Mouse (Mus musculus): ENCODE data around the gene Mturn. TPM values are rescaled to one million over a fixed set of nuclear protein-coding genes. Genes with fewer than 3 reads are reported as not detected.

The Mturn gene
- total RNA-seq, 2 experiments from 2014 or later: 0.22 to 0.37 TPM

DNA sequence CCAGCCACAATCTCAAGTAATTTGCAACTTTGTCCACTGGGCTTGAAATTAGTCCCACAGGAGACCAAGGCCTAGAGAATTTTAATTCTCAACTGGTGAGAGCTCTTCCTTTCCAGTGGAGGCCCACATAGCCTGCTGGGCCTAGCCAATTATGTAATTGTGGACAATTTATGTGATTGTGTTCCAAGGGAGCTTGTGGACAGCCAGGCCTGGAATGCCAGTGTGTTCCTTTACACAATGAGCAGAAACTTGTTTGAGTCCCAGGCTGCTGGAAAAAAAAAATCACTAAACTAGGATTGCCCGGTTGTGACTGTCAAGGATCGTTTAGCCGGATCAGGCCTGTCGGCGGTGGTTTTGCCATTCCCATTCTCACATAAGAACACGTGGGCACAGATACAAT, 11.9 kb downstream of the Mturn start:
- no peak for ATAC-seq (ENCODE audit: poor library complexity, severe bottlenecking)

DNA sequence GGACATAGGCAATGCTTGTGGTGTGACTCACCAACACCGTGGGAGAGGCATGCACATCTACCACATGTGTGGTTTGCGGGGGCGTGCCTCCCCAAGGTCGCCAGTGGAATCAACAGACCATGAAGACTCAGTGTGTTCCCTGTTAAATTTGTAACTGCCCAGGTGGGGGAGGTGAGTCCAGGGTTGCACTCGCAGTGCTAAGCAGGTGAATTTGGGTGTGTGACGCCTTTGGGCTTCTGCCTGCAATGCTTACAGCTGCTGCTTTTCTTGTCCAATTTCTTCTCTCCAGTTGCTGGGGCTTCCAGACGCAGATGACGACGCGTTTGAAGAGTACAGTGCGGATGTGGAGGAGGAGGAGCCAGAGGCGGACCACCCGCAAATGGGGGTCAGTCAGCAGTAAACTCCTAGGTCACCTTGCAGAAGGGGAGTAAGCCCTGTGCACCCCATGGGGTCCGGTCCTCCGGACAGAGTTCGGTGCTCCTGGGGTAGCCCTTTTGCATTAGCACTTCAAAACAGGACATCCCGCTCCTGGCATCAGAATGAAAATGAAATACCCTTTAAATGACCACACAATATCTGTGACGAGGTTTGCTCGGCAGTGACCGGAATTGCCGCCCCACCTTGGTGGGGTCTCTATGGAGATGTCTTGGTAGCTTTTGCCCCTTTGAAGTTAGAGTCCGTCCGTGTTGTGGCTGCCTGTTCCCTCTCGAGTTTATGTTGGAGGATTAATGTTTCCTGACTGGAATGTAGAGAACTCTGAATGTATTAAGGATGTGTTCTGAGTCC, 17.5 kb downstream of the Mturn start:
- ATAC-seq (ENCODE audit: poor library complexity, severe bottlenecking): peak; percentile 31

DNA sequence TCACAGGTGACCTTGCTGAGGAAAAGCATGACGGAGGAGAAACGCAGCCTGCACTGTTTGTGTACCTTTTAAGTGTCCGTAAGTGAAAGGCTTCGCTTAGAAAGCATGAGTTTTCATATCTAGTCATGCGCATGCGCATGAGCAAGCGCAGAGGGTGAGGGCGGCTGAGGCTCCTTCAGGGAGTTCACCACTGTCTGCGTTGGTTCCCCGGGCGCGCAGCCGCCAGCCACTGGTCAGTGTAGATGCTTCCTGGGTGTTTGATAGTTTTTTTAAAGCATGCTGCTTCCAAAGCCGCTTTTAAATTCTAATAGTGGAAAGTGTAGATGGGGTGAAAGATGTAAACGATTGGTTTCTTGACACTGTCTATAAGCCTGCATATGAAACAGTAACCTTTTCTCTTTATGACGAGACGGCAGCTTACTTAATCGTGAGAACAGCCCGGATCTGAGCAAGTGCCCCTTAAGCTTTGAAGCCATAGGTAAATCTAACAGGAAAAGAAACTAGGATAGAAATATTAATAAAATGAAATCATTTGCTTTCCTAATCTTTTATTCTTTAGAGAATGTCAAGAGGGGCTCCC, 18.1 kb downstream of the Mturn start:
- peak; percentile 92 for ATAC-seq (ENCODE audit: poor library complexity, severe bottlenecking)

DNA sequence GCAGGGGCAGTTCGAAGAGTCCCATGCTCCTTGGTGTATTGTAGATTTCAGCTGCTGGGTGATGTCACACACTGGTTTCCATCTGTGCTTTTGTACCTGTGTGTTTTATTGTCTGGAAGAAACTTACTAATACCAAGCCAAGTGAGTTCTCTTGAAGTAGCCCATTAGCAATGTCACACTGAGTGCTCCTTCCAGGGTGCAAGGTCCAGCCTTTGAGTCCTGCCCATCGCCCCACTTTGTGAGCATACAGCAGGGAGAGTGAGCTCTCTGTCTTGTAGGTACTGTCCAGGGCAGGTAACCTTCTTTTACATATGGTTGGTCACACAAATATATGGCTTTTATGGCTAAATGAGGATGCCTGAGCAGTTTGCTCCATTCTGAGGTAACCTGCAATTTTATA, 19.1 kb downstream of the Mturn start:
- no peak for ATAC-seq (ENCODE audit: poor library complexity, severe bottlenecking)

DNA sequence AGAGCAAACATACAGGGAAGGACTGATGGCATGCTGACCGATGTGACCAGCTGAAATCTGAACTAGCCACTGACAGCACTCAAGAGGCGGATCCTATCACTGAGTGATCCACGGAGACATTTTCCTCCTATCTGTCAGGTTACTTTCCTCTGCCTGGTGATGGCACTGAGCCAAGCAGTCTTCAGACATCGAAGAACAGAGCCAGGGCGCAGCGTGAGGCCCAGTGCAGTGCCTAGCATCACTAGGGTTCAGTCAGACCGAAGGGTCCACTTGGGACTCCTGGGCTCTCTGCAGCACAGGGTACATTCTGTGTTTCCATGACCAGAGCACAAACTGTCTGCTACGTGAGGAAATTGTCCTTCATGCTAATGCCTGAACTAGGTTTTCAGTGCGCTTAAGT, 20.5 kb downstream of the Mturn start:
- no peak for ATAC-seq (ENCODE audit: poor library complexity, severe bottlenecking)

DNA sequence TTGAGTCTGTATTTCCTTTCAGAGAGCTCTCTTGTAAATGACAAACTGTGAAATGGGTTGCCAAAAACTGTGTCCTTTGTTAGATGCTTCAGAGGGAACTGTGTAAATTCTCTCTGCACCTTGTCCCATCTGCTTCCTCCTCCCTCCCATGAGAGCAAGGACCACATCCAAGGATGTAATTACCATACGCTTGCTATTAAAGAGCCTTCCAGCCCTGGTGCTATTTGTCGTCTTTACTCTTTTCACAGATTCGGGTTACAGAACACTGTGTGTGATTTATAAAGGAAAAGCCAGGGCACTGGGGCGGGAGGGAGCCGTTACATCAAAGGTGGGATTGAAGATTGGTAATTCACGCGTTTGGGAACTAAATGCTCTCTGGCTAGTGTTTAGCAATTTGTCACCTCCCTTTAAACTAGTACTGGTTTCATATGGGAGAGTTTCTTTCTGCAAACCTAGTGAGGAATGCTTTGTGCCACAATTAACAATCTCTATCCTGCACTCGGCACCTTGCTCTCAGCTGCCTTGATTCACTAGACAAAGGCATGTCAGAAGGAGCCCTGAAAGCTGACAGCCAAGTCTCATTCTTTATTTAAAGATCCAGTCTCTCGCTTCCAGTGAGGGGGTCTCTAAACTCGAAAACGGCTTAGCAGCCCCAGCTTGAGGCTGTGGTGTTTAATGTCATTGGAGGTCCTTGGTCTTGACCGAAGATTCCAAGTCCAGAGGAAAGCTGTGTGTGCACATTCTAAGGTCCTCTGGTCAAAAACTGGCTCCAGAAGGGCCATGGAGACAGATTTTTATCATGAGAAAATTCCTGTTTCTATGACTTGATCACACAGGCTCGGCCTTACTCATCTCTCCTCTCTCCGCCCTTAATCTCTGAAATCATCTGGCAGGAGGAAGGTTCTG, 22.5 kb downstream of the Mturn start:
- ATAC-seq (ENCODE audit: poor library complexity, severe bottlenecking): no peak

DNA sequence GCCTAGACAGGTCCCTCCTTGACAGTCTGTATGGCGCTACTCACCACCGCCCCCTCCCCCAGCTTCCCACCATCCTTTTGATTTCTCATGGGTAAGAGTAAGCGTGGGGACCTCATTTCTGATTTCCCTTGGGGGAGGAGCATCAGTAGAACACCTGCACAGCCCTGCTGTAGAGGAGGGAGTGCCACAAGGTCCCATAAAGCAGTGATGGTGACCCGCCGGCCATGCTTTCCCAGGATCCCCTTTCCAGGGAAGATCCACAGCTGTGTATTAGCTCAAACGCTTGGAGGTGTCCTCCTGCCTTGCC, 23.1 kb downstream of the Mturn start:
- no peak for ATAC-seq (ENCODE audit: poor library complexity, severe bottlenecking)

DNA sequence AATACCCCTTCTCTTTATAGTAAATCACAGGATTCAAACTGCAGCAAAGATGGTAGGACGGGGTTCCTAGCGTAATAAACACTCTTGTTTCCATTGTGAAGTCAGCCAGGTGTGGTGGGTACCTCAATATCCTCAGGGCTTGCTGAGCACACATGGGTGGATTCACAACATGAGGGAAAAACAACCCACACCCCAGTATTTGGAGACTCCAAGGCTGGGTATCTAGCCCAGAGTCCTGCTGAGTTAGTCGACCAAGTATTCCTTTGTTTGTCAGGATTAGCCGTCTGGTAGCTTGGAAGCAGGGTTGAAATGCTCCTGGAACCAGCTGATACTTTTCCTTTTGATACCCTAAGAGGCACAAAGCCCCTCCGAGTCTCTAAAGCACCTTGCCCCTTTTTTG, 23.4 kb downstream of the Mturn start:
- ATAC-seq (ENCODE audit: poor library complexity, severe bottlenecking): no peak

DNA sequence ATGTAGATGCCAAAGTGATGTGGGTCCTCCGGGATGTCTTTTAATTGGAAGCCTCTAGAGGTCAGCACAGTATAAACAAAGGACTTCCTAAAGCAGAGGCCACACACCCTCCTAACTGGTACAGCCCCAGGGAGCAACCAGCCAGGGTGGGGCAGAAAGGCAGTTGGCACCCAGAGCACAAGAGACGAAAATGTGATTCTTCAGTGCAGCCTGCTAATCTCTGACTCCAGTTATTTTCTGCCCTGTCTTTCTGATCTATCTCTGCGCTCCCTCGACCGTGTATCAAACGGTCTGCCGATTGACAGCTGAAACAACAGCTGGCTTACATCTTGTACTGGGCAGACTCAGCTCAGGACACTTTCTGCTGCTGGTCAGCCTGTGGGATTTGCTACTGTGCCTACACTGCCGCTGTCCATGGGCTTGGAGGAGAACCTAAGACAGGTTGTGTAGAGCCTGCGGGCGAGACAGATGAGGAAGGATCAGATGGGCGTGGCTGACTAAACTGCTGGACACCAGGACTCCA, 24.0 kb downstream of the Mturn start:
- peak; percentile 94 for ATAC-seq (ENCODE audit: poor library complexity, severe bottlenecking)

DNA sequence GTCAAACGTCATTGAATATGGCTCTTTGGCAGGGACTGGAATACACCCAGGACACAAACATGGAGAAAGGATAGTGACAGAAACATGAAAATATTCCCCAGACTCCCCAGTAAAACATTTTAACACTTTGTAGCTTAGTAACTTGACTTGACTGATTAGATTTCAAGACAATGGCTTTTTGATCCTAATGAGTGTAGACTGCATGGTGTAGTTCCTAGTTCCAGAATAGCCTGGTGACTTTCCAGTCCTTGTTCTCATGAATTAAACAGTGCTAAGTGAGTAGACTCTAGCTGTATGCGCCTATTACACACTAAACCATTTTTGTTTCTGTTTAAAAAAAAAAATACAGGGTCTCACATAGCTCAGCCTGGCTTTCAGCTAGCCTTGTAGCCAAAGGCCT, 24.7 kb downstream of the Mturn start:
- no peak for ATAC-seq (ENCODE audit: poor library complexity, severe bottlenecking)

DNA sequence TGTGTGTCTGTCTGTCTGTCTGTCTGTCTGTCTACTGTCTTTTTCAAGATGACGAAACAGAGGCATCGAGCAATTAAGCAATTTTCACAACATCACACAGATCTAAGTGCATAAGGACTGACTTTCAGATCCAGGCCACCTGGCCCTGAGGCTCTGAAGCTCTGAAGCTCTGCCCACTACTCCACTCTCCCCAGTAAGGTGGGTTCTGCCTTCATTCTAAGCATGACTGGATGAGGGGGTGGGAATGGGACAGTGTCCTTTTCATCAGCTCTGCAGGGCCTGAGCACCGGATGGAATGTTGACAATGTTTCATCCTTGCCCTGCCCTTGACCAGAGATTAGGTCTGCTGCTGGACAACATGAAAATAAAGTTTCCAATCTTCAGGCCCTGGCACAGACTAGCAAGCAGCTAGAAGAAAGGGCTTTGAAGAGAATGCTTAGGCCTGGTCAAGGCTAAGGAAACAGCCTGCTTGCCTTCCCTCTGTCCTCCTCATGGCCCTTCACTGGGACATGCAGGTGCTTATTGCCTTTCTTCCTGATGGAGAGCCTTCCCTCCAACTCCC, 25.3 kb downstream of the Mturn start:
- no peak for ATAC-seq (ENCODE audit: poor library complexity, severe bottlenecking)

DNA sequence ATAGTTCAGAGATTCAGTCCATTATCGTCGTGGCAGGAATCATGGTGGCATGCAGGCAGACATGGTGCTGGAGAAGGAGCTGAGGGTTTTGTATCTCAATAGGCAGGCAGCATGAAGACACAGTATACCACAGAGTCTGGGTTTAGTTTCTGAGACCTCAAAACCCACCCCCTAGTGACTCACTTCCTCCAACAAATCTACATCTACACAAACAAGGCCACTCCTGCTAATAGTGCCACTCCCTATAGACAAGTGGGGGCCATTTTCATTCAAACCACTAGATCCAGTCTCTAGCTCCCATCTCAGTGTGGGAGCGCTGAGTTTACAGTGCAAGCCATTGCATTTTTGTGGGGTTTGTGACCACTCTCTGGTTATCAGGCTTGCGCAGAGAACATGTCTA, 27.2 kb downstream of the Mturn start:
- ATAC-seq (ENCODE audit: poor library complexity, severe bottlenecking): no peak; the same call in 1 of the 2 replicates

DNA sequence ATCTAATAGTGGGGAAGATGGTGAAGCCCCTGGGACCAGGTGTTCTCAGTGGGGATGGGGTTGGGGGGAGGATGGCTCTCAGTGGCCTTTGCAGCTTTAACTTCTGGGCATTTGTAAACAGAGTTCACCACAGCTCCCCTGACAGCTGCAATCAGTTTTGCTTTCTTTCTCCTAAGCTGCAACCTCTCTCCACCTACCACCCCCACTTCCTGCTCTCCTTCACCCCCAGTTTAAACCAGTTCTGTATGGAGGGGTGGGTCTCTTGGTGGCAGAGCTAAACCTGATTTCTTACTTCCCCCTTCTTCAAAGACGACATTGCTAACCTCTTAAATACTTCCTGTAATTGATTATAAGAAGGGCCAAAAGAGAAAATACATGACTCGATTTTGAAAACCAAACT, 34.3 kb downstream of the Mturn start:
- ATAC-seq (ENCODE audit: poor library complexity, severe bottlenecking): peak; percentile 70

DNA sequence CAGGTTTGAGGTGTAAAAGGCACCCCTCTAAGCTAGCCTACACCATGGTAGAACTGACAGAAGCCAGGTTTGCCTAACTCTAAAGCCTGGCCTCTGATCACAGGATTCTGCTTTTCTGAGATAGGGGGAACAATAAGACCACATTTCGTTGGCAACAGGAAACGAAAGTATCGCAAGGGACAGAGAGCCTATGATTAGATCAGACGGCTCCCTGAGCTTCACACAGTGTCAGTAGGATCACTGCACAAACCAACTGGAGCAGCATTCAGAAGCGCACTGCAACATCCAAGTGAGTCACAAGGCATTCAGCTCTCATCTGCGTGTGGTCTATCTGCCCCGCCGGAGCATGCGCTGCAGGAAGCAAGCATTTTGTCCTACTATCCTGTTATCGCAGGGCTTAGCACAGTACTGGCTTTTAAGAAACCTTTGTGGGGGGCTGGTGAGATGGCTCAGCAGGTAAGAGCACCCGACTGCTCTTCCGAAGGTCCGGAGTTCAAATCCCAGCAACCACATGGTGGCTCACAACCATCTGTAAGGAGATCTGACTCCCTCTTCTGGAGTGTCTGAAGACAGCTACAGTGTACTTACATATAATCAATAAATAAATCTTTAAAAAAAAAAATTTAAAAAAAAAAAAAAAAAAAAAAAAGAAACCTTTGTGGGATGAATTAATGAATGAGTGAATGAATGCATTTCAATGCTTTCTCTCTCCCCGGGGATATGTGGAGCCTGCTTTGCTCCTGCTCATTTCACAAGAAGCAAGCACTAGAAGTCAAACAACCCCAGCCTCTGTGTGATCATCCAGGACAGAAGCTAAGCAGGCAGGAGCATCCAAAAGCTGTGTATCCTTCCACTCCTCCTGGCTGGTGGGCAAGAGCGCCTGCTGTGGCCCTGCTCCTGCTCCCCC, 37.6 kb downstream of the Mturn start:
- ATAC-seq (ENCODE audit: poor library complexity, severe bottlenecking): peak; percentile 79

DNA sequence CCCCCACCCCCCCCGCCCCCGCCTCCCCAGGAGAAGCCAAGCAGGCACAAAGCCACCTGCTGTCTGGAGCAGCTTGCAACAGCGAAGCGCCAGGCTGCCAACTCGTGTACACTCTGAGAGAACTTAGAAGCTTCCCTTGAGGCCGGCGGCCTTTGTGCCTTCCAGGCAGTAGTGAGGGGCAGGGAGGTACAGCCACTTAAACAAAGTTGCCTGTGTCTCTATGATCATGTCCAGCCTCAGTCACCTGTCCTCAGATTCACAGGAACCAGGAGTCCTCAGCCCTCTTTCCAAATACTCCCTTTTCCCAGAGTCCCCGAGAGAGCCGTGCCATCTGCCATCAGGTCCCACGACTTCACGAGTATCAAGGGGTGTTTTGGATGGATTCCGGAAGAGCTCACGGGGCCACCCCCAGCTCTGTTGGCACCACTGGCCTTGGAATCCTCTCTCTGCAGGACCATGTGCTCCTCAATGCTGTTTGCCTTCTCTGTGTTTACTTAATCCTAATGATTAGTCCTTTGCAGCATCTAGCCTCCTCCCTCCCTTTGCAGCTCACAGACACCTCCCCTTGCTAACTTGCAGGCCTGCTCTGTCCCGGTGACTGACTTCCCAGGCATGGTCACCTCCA, 38.4 kb downstream of the Mturn start:
- no peak for ATAC-seq (ENCODE audit: poor library complexity, severe bottlenecking)

DNA sequence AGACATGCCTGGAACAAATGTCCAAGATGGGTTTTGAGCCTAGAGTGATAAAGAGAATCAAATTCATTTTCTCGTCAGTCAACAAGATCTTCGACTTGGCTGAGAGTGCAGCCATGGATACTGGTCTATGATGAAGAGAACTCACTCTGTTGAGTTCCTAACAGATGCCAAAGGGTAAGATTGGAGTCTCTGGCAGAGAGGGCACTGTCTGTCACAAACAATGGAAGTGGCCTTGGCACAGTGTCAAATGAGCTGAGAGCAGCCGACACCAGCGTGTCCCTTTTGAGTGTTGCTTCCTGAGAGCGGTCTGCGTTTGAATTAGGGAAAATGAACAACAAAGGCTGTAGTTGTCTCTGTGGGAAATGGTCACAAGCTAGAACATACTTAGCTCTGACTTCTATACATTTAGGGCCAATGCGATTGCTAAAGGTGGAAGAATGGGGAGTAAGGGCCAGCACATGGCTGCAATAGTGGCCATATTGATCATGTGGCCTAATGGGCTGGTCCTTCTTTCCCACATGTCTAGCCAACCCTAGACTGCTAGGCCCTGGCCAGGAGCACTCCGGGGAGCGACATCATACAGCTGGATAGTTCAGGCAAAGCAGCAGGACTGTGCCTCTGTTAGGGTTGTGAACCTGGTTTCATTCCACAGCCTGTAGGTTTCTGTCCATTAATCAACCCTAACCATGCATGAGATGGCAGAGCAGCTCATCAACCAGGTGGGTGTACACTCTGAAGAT, 39.3 kb downstream of the Mturn start:
- ATAC-seq (ENCODE audit: poor library complexity, severe bottlenecking): no peak

DNA sequence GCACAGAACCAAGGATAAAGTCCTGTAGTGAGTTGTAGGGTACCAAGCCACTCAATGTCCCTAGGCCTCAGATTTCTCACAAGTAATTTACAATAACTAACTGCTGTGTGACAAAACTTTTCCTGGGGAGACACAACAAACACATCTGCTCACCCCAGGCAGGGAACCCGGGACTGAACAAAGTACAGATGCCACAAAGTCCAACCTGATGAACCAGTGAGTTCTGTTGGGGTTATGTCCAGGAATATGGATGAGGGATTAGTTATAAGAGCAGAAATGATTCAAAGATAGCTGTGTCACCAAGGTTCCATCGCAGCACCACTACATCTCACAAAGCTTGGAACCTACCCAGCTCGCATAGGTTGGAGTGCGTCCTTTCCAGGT, 39.8 kb downstream of the Mturn start:
- no peak for ATAC-seq (ENCODE audit: poor library complexity, severe bottlenecking)

DNA sequence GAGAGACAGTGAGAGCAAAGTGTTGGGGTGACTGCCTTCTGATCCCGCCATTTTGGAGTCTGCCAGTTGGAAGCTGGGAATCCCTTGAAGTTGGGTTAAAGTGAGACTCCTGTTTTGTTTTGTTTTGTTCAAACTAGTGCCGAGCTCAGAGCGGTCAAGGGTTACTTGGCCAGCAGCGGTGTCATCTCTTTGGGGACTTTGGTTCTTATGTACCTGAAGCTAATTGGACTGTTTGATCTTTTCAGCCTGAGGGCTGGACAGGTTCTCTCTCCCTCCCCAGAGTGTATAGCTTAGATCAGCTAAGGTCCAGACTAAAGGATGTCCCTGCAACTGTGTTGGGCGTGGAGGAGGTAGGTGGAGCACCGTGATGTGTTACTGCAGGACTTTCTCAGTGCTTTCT, 44.9 kb downstream of the Mturn start:
- no peak for ATAC-seq (ENCODE audit: poor library complexity, severe bottlenecking)

DNA sequence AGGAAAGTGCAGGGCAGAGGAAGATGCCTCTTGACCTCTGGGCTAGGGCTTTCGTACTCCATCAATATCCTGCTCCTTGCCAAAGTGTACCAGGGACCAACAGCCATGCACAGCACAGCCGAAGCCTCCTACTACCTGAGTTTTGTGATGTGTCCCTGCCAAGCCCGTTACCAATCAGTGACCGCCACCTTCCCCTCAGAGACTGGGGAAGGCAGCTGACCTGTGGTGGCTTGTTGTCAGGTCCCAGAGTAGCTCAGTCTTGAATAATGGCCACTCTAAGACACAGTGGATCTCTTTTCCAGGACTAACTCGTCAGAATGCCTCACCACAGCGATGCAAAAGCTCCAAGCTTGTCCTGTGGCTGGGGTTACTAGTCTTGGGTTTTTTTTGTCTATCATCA, 45.4 kb downstream of the Mturn start:
- ATAC-seq (ENCODE audit: poor library complexity, severe bottlenecking): no peak; the same call in 1 of the 2 replicates

Measured in megakaryocyte, adult 5-6 weeks (primary cell).